Mouse (Mus musculus): ENCODE measurements around the gene Ppa1. TPM values are rescaled to one million over a fixed set of nuclear protein-coding genes. Genes with fewer than 3 reads are reported as not detected.
A peak's percentile ranks its signal among the peaks of the same experiment; 100 is the strongest.

Gene Ppa1
- polyA plus RNA-seq, 1 experiment from 2014 or later, result 276 TPM

DNA sequence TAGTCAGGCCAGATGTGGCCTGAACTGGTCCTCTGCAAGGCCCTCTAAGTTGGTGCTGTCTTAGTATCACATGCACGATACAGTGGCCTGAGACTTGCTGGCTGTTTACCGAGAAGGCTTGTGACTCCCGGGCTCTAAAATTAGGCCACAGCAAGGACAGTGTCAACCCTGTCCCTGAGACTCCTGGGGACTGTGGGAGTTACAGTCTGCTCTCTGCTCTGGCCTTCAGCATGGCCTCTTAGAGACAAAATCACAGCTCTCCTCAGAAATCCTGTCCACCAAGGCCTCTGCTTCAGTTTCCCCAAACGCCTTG, 20.5 kb upstream of the Ppa1 start:
- Histone ChIP-seq H3K27ac (ENCODE audit: low read depth, low read length) (no peak overlapping the region), H3K9ac (ENCODE audit: low read depth, low read length) (no peak overlapping the region), H3K4me2 (replicated peaks; ENCODE audit: low read depth, low read length) (no peak overlapping the region), H3K4me3 (ENCODE audit: low read depth, low read length) (no peak overlapping the region), H3K27me3 (ENCODE audit: control insufficient read depth, insufficient read depth, low read length) (peaks cover 20% of the 10 kb centered on the region), H3K36me3 (ENCODE audit: control insufficient read depth, insufficient read depth, low read length) (no peaks in the 10 kb centered on the region), H3K9me3 (ENCODE audit: control insufficient read depth, low read length) (no peaks in the 10 kb centered on the region), H3K4me1 (replicated peaks; ENCODE audit: control insufficient read depth, insufficient read depth, low read length) (0 out of 2 replicates have a peak, but pooled peaks cover 2% of the 10 kb centered on the region)
- DNase-seq (ENCODE audit: low spot score) (no peak), ATAC-seq (ENCODE audit: low FRiP score) (no peak)
- 69% methylated on average over 4 of the region's 4 CpGs for WGBS

GRCm38 (mm10) chr10:61632445-61632844, 15.9 kb upstream of the Ppa1 start:
- no peak overlapping the region for H3K4me3 ChIP-seq (ENCODE audit: low read depth, low read length)
- ATAC-seq (ENCODE audit: low FRiP score) (no peak), DNase-seq (ENCODE audit: low spot score) (no peak)
- no peaks in the 10 kb centered on the region for H3K9me3 ChIP-seq (ENCODE audit: control insufficient read depth, low read length)
- no peaks in the 10 kb centered on the region for H3K4me1 ChIP-seq (replicated peaks; ENCODE audit: control insufficient read depth, insufficient read depth, low read length)
- H3K9ac ChIP-seq (ENCODE audit: low read depth, low read length), result no peak overlapping the region
- no peaks in the 10 kb centered on the region for H3K27me3 ChIP-seq (ENCODE audit: control insufficient read depth, insufficient read depth, low read length)
- H3K36me3 ChIP-seq (ENCODE audit: control insufficient read depth, insufficient read depth, low read length), result no peaks in the 10 kb centered on the region
- no peak overlapping the region for H3K27ac ChIP-seq (ENCODE audit: low read depth, low read length)
- WGBS, result 81% methylated on average over 10 of the region's 10 CpGs
- H3K4me2 ChIP-seq (replicated peaks; ENCODE audit: low read depth, low read length), result no peak overlapping the region

DNA sequence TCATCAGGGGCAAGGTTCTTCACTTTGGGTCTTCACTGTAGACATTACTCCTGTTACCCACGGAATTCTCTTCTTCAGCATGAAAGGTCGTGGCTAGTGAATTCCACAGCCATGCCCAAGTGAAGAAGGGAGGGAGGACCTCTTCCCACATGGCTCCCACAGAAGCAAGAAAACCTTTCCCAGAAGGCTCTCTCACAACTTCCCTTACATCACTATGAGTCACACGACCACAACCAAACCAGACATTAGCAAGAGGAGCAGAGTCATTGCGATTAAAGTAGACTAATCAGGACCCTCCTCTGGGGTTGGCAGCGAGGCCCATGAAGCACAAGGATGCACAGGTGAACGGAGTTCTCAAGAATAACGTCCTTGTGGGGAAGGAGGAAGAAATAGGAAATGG, 11.3 kb upstream of the Ppa1 start:
- WGBS, result 82% methylated on average over 7 of the region's 7 CpGs
- Histone ChIP-seq H3K9ac (ENCODE audit: low read depth, low read length) (no peak overlapping the region), H3K27ac (ENCODE audit: low read depth, low read length) (no peak overlapping the region), H3K27me3 (ENCODE audit: control insufficient read depth, insufficient read depth, low read length) (no peaks in the 10 kb centered on the region), H3K36me3 (ENCODE audit: control insufficient read depth, insufficient read depth, low read length) (no peaks in the 10 kb centered on the region), H3K4me1 (replicated peaks; ENCODE audit: control insufficient read depth, insufficient read depth, low read length) (no peaks in the 10 kb centered on the region), H3K4me3 (ENCODE audit: low read depth, low read length) (no peak overlapping the region), H3K4me2 (replicated peaks; ENCODE audit: low read depth, low read length) (no peak overlapping the region), H3K9me3 (ENCODE audit: control insufficient read depth, low read length) (no peaks in the 10 kb centered on the region)
- DNase-seq (ENCODE audit: low spot score) (no peak), ATAC-seq (ENCODE audit: low FRiP score) (no peak)

DNA sequence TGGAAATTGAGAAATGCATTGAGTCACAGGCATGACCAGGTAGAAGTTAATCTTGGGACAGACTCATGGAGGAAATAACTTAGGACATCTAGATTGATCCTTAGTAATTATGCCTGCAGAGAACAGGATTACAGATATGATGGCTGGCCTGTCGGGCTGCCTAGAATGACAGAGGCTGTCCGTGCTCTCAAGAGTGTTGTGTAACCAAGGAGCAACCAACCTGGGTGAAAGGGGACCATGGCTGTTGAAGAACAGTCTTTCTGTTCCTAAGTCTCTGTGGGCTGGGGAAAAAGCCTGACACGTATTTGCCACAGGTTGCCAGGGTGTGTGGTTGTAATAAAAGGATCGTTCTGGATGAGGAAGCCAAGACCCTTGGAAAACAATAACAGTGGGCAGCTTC, 8.0 kb upstream of the Ppa1 start:
- Histone ChIP-seq H3K4me2 (replicated peaks; ENCODE audit: low read depth, low read length) (no peak overlapping the region), H3K9me3 (ENCODE audit: control insufficient read depth, low read length) (no peaks in the 10 kb centered on the region), H3K9ac (ENCODE audit: low read depth, low read length) (no peak overlapping the region), H3K4me1 (replicated peaks; ENCODE audit: control insufficient read depth, insufficient read depth, low read length) (no peaks in the 10 kb centered on the region), H3K4me3 (ENCODE audit: low read depth, low read length) (no peak overlapping the region), H3K27me3 (ENCODE audit: control insufficient read depth, insufficient read depth, low read length) (no peaks in the 10 kb centered on the region), H3K36me3 (ENCODE audit: control insufficient read depth, insufficient read depth, low read length) (no peaks in the 10 kb centered on the region), H3K27ac (ENCODE audit: low read depth, low read length) (no peak overlapping the region)
- DNase-seq (ENCODE audit: low spot score) (no peak), ATAC-seq (ENCODE audit: low FRiP score) (no peak)
- WGBS, result 82% methylated on average over 4 of the region's 4 CpGs

GRCm38 (mm10) chr10:61646557-61646956, 1.8 kb upstream of the Ppa1 start:
- H3K4me2 ChIP-seq (replicated peaks; ENCODE audit: low read depth, low read length), result no peak overlapping the region
- ATAC-seq (ENCODE audit: low FRiP score), result no peak

GRCm38 (mm10) chr10:61648737-61649645, 639 bp downstream of the Ppa1 start:
- Histone ChIP-seq H3K4me2 (replicated peaks; ENCODE audit: low read depth, low read length) (peak overlapping the region; percentile 88), H3K27me3 (ENCODE audit: control insufficient read depth, insufficient read depth, low read length) (no peaks in the 10 kb centered on the region), H3K9me3 (ENCODE audit: control insufficient read depth, low read length) (no peaks in the 10 kb centered on the region), H3K4me1 (replicated peaks; ENCODE audit: control insufficient read depth, insufficient read depth, low read length) (no peaks in the 10 kb centered on the region), H3K9ac (ENCODE audit: low read depth, low read length) (peak overlapping the region; percentile 86), H3K36me3 (ENCODE audit: control insufficient read depth, insufficient read depth, low read length) (no peaks in the 10 kb centered on the region), H3K27ac (ENCODE audit: low read depth, low read length) (peak overlapping the region; percentile 79), H3K4me3 (ENCODE audit: low read depth, low read length) (peak overlapping the region; percentile 84)
- DNase-seq (ENCODE audit: low spot score) (no peak), ATAC-seq (ENCODE audit: low FRiP score) (peak; percentile 82)
- 1% methylated on average over 48 of the region's 49 CpGs for WGBS

More at GRCm38 (mm10) chr10:61646557-61646956, 1.8 kb upstream of the Ppa1 start:
- H3K9me3 ChIP-seq (ENCODE audit: control insufficient read depth, low read length), result no peaks in the 10 kb centered on the region
- H3K27me3 ChIP-seq (ENCODE audit: control insufficient read depth, insufficient read depth, low read length), result no peaks in the 10 kb centered on the region
- H3K4me1 ChIP-seq (replicated peaks; ENCODE audit: control insufficient read depth, insufficient read depth, low read length), result no peaks in the 10 kb centered on the region
- H3K9ac ChIP-seq (ENCODE audit: low read depth, low read length), result no peak overlapping the region
- 74% methylated on average over 7 of the region's 7 CpGs for WGBS
- no peak overlapping the region for H3K27ac ChIP-seq (ENCODE audit: low read depth, low read length)
- H3K4me3 ChIP-seq (ENCODE audit: low read depth, low read length), result no peak overlapping the region
- no peak for DNase-seq (ENCODE audit: low spot score)
- no peaks in the 10 kb centered on the region for H3K36me3 ChIP-seq (ENCODE audit: control insufficient read depth, insufficient read depth, low read length)

DNA sequence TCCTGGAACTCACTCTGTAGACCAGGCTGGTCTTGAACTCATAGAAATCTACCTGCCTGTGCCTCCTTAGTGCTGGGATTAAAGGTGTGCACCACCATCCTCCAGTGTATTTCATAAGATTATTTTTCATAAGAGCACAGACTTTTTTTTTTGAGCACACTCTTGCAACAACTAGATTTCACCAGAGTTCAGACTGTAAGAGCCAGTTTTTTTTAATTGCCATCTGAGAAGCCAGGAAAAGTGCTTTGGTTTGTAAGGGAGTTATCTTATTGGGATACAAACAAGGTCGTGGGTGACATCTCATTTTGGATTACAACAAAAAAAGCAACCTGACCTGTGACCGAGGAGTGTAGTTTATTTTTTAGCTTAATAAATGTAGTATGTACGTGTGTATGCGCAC, 5.8 kb downstream of the Ppa1 start:
- ATAC-seq (ENCODE audit: low FRiP score) (no peak), DNase-seq (ENCODE audit: low spot score) (no peak)
- H3K27me3 ChIP-seq (ENCODE audit: control insufficient read depth, insufficient read depth, low read length), result no peaks in the 10 kb centered on the region
- 90% methylated on average over 4 of the region's 4 CpGs for WGBS
- H3K9me3 ChIP-seq (ENCODE audit: control insufficient read depth, low read length), result no peaks in the 10 kb centered on the region
- no peak overlapping the region for H3K27ac ChIP-seq (ENCODE audit: low read depth, low read length)
- no peak overlapping the region for H3K4me3 ChIP-seq (ENCODE audit: low read depth, low read length)
- H3K4me1 ChIP-seq (replicated peaks; ENCODE audit: control insufficient read depth, insufficient read depth, low read length), result no peaks in the 10 kb centered on the region
- no peaks in the 10 kb centered on the region for H3K36me3 ChIP-seq (ENCODE audit: control insufficient read depth, insufficient read depth, low read length)
- H3K4me2 ChIP-seq (replicated peaks; ENCODE audit: low read depth, low read length), result no peak overlapping the region
- H3K9ac ChIP-seq (ENCODE audit: low read depth, low read length), result no peak overlapping the region

GRCm38 (mm10) chr10:61654691-61655090, 6.3 kb downstream of the Ppa1 start:
- no peaks in the 10 kb centered on the region for H3K36me3 ChIP-seq (ENCODE audit: control insufficient read depth, insufficient read depth, low read length)
- no peak overlapping the region for H3K4me3 ChIP-seq (ENCODE audit: low read depth, low read length)
- no peak overlapping the region for H3K9ac ChIP-seq (ENCODE audit: low read depth, low read length)
- no peaks in the 10 kb centered on the region for H3K4me1 ChIP-seq (replicated peaks; ENCODE audit: control insufficient read depth, insufficient read depth, low read length)
- H3K9me3 ChIP-seq (ENCODE audit: control insufficient read depth, low read length), result no peaks in the 10 kb centered on the region
- H3K27ac ChIP-seq (ENCODE audit: low read depth, low read length), result no peak overlapping the region
- 92% methylated on average over 7 of the region's 7 CpGs for WGBS
- no peak for ATAC-seq (ENCODE audit: low FRiP score)
- H3K4me2 ChIP-seq (replicated peaks; ENCODE audit: low read depth, low read length), result no peak overlapping the region
- no peak for DNase-seq (ENCODE audit: low spot score)
- H3K27me3 ChIP-seq (ENCODE audit: control insufficient read depth, insufficient read depth, low read length), result no peaks in the 10 kb centered on the region

DNA sequence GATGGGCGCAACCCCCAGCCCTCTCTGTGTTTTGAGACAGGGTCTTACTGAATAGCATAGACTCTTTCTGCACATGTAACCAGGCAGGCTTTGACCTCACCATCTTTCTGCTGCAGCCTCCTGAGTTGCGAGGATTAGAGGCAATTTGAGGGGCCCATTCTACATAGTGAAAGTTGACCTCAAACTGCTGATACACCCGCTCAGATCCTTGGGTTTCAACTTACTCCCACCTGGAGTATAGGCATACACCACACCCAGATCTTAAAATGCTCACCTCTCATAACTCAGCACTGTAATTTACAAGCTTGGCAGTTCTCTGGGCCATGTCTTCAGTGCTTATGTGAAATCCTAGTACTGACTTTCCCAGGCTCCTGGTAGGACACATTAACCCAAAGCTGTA, 6.8 kb downstream of the Ppa1 start:
- H3K9me3 ChIP-seq (ENCODE audit: control insufficient read depth, low read length), result no peaks in the 10 kb centered on the region

More for the DNA sequence above, 6.8 kb downstream of the Ppa1 start:
- Histone ChIP-seq H3K4me3 (ENCODE audit: low read depth, low read length) (no peak overlapping the region), H3K27me3 (ENCODE audit: control insufficient read depth, insufficient read depth, low read length) (no peaks in the 10 kb centered on the region), H3K4me2 (replicated peaks; ENCODE audit: low read depth, low read length) (no peak overlapping the region), H3K36me3 (ENCODE audit: control insufficient read depth, insufficient read depth, low read length) (no peaks in the 10 kb centered on the region), H3K9ac (ENCODE audit: low read depth, low read length) (no peak overlapping the region), H3K4me1 (replicated peaks; ENCODE audit: control insufficient read depth, insufficient read depth, low read length) (no peaks in the 10 kb centered on the region), H3K27ac (ENCODE audit: low read depth, low read length) (no peak overlapping the region)
- ATAC-seq (ENCODE audit: low FRiP score) (no peak), DNase-seq (ENCODE audit: low spot score) (no peak)
- 94% methylated on average over 3 of the region's 3 CpGs for WGBS

Measured in hindbrain, embryonic 11.5 days (tissue).